Mouse (Mus musculus): Measurements from ENCODE around the gene Zfp503.

DNA sequence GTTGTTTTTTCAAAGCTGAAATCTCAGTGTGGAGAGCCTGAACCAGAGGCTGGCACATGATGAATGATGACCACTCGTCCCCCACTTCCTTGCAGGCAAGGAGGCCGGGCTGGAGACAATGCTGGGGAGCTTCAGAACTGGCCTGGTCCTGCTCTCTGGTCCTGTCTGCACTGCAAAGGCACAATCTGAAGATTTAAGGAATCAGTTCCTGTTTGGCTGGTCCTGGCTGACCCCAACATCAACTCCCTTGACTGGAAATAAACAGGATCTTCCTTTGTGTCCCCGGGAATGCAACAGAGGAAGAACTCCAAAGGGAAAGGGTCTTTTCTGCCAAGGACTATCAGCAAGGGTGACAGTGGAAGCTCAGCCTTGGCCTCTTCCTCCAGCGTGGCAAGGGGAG is 25.4 kb upstream of the Zfp503 start:
- TF ChIP-seq POLR2A (IDR thresholded peaks at IDR 0.05; ENCODE audit: control insufficient read depth in 1 of 2, insufficient read depth in 1 of 2, low read depth in 1 of 2, low read length in 2 of 2, poor library complexity in 1 of 2) (no peak), ZC3H11A (IDR thresholded peaks at IDR 0.05; ENCODE audit: low read depth, low read length) (no peak), CTCF (IDR thresholded peaks at IDR 0.05 in 2 of 3, conservative IDR thresholded peaks at IDR 0.05 in 1 of 3; ENCODE audit: control insufficient read depth in 1 of 3, insufficient read depth in 1 of 3, low read depth in 2 of 3, low read length in 3 of 3, poor library complexity in 1 of 3, severe bottlenecking in 1 of 3) (no peak), GABPA (IDR thresholded peaks at IDR 0.05; ENCODE audit: low read depth, low read length) (no peak), TBP (IDR thresholded peaks at IDR 0.05; ENCODE audit: low read depth, low read length) (no peak), ETS1 (IDR thresholded peaks at IDR 0.05; ENCODE audit: low read depth, low read length) (no peak), ZKSCAN1 (IDR thresholded peaks at IDR 0.05; ENCODE audit: low read depth, low read length) (no peak), ZNF384 (IDR thresholded peaks at IDR 0.05; ENCODE audit: low read depth, low read length) (no peak), UBTF (IDR thresholded peaks at IDR 0.05; ENCODE audit: borderline replicate concordance, insufficient read depth, low read depth, low read length) (no peak), KAT2A (conservative IDR thresholded peaks at IDR 0.05; ENCODE audit: low read depth, low read length) (no peak), GATA1 (IDR thresholded peaks at IDR 0.05; ENCODE audit: low read depth, low read length) (no peak), USF1 (IDR thresholded peaks at IDR 0.05; ENCODE audit: low read depth, low read length) (no peak), USF2 (IDR thresholded peaks at IDR 0.05; ENCODE audit: borderline replicate concordance in 1 of 2, insufficient read depth in 1 of 2, low read depth in 1 of 2, low read length in 2 of 2) (no peak)

All from MEL (cell line).